Mouse (Mus musculus): ENCODE results near the gene Ppp1r1b. TPM values are rescaled to one million over a fixed set of nuclear protein-coding genes. Genes with fewer than 3 reads are reported as not detected.

Gene Ppp1r1b
- polyA plus RNA-seq, 1 experiment = not detected

DNA sequence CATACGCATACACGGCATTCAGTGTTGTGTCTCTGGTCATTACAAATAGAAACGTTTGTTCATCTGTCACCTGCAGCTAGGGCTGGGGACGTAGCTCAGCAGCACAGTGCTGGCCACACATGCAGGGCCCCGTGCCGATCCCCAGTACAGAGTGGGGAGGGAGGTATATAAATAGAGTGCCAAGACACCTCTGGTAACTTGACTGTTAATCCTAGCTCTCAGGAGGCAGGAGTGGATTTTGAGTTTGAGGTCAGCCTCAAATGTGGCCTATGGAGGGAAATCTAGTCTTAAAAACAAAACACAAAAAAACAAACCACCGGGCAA, 19.6 kb downstream of the Ppp1r1b start:
- no peak for TF ChIP-seq POLR2A (IDR thresholded peaks at IDR 0.05; ENCODE audit: borderline replicate concordance, control insufficient read depth, low read depth, low read length)
- TF ChIP-seq CTCF (IDR thresholded peaks at IDR 0.05; ENCODE audit: control insufficient read depth, insufficient read depth, low read length) = no peak
- Histone ChIP-seq H3K27ac (ENCODE audit: control insufficient read depth, insufficient read depth, low read depth, low read length, poor library complexity) (no peak overlapping the region), H3K4me1 (ENCODE audit: control insufficient read depth, insufficient read depth, low read length) (peaks cover 4% of the 10 kb centered on the region; the same call in 1 of the 2 replicates), H3K4me3 (replicated peaks; ENCODE audit: control insufficient read depth, low read depth, low read length) (no peak overlapping the region)
- whole genome bisulfite sequencing = 60% methylated on average over 7 of the region's 7 CpGs

DNA sequence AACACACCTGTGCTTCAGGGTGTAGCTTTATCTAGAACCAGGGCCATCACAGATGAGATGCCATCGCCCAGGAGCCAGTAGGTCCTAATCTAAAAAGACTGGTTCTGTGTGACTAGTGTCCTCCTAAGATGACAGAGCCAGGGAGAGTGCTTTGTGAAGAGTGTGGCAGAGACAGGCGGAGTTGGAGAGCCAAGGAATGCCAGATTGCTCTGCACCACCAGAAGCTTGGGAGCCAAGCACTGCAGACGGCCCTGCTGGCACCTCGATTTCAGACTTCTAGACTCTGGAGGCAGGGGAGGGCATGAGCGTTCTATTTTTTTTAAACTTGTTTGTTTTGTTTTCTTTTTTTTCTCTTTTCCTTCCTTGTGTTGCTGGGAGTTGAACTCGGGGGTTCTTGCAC, 21.1 kb downstream of the Ppp1r1b start:
- 71% methylated on average over 6 of the region's 6 CpGs for WGBS
- no peak overlapping the region for H3K4me3 ChIP-seq (replicated peaks; ENCODE audit: control insufficient read depth, low read depth, low read length)
- H3K27ac ChIP-seq (ENCODE audit: control insufficient read depth, insufficient read depth, low read depth, low read length, poor library complexity) = no peak overlapping the region
- peaks cover 4% of the 10 kb centered on the region; the same call in 1 of the 2 replicates for H3K4me1 ChIP-seq (ENCODE audit: control insufficient read depth, insufficient read depth, low read length)
- TF ChIP-seq POLR2A (IDR thresholded peaks at IDR 0.05; ENCODE audit: borderline replicate concordance, control insufficient read depth, low read depth, low read length) = no peak
- no peak for TF ChIP-seq CTCF (IDR thresholded peaks at IDR 0.05; ENCODE audit: control insufficient read depth, insufficient read depth, low read length)

DNA sequence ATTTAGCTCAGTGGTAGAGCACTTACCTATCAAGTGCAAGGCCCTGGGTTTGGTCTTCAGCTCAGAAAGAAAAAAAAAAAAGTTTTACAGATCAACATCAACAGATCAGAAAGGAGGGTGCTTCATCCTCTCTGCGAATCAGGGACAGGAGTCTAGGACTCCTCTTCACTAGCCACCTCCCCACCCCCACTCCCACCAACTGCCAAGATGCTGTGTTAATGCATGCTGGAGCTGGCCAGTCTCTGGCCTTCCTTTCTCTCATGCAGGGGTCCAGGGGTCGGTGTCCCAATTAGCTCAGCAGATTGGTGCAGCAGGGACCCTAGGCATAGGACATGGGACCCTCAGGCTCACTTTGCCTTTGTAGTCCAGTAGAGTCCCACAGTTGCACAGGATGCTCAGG, 22.4 kb downstream of the Ppp1r1b start:
- WGBS = 80% methylated on average over 2 of the region's 2 CpGs
- no peak for TF ChIP-seq POLR2A (IDR thresholded peaks at IDR 0.05; ENCODE audit: borderline replicate concordance, control insufficient read depth, low read depth, low read length)
- TF ChIP-seq CTCF (IDR thresholded peaks at IDR 0.05; ENCODE audit: control insufficient read depth, insufficient read depth, low read length) = no peak
- Histone ChIP-seq H3K4me3 (replicated peaks; ENCODE audit: control insufficient read depth, low read depth, low read length) (no peak overlapping the region), H3K4me1 (ENCODE audit: control insufficient read depth, insufficient read depth, low read length) (peaks cover 4% of the 10 kb centered on the region; the same call in 1 of the 2 replicates), H3K27ac (ENCODE audit: control insufficient read depth, insufficient read depth, low read depth, low read length, poor library complexity) (no peak overlapping the region)

DNA sequence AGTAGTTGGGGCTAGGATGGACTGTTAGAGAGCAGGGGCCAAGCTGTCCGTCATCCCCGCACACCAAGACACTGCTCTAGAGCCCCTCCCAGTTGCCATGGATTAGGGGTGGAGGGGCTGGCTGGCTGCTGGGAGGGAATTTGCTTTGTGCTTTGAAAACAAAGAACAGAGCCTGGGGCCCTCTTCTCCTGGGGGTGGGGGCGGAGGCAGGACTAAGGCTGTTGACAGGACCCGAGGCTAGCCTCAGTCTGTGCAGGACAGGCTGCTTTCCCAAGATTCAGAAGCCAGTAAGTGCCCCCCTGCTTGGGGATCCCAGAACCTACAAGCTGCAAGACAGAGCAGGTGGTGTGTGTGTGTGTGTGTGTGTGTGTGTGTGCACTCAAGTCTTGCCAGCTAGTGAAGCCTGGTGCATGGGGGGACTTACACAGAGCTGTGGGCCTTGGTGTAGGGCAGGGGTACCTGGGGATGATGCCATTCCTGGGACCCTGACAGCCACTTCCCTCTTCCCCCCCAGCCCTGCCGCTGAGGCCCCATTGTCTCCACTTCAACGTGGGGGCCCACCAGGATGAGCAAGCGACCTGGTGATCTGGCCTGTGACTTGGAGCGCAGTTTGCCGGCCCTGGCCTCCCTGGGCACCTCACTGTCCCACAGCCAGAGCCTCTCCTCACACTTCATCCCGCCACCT, 23.5 kb downstream of the Ppp1r1b start:
- Histone ChIP-seq H3K27ac (ENCODE audit: control insufficient read depth, insufficient read depth, low read depth, low read length, poor library complexity) (no peak overlapping the region), H3K4me1 (ENCODE audit: control insufficient read depth, insufficient read depth, low read length) (peaks cover 4% of the 10 kb centered on the region; the same call in 1 of the 2 replicates), H3K4me3 (replicated peaks; ENCODE audit: control insufficient read depth, low read depth, low read length) (no peak overlapping the region)
- TF ChIP-seq POLR2A (IDR thresholded peaks at IDR 0.05; ENCODE audit: borderline replicate concordance, control insufficient read depth, low read depth, low read length) (no peak), CTCF (IDR thresholded peaks at IDR 0.05; ENCODE audit: control insufficient read depth, insufficient read depth, low read length) (no peak)
- 75% methylated on average over 10 of the region's 10 CpGs for WGBS

DNA sequence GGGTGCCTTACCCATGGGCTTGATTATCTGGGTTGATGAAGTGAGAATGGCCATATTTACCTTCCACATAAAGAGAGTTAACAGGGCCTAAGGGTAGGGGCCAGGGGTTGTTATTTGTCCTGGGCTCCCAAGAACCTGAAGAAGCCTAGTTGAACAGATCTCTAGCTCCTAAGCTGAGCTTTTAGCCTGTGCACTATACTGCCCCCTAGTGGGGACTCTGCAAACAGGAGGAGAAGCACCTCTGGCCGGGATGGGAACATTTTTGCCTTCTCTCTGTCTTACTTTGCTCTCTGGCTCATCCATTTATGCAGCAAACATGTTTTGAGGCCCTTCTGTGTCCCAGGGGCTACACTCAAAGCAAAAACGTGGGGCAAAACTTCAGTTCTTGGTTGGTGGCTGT, 24.2 kb downstream of the Ppp1r1b start:
- 16% methylated on average over 2 of the region's 2 CpGs for WGBS
- Histone ChIP-seq H3K27ac (ENCODE audit: control insufficient read depth, insufficient read depth, low read depth, low read length, poor library complexity) (no peak overlapping the region), H3K4me3 (replicated peaks; ENCODE audit: control insufficient read depth, low read depth, low read length) (no peak overlapping the region), H3K4me1 (ENCODE audit: control insufficient read depth, insufficient read depth, low read length) (peaks cover 2% of the 10 kb centered on the region; the same call in 1 of the 2 replicates)
- TF ChIP-seq POLR2A (IDR thresholded peaks at IDR 0.05; ENCODE audit: borderline replicate concordance, control insufficient read depth, low read depth, low read length) (no peak), CTCF (IDR thresholded peaks at IDR 0.05; ENCODE audit: control insufficient read depth, insufficient read depth, low read length) (peak; percentile 82)

DNA sequence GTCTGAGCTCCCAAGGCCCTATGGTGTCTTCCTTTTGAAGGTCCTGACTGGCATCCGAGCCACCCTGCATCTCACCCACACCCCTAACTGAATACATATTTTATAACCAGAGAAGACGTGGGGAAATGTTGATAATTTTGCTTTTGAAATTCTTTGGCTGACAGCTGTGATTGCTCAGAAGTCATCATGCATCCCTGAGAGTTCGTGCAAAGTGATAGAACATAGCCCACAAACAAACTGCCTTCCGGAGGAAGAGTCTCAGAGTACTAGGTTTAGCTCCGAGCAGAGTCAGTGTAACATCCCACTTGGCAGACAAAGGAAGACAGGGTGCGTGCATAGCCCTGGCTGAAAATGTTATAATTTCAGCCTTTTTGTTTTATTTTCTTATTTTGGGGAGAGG, 25.0 kb downstream of the Ppp1r1b start:
- no peak for TF ChIP-seq CTCF (IDR thresholded peaks at IDR 0.05; ENCODE audit: control insufficient read depth, insufficient read depth, low read length)
- TF ChIP-seq POLR2A (IDR thresholded peaks at IDR 0.05; ENCODE audit: borderline replicate concordance, control insufficient read depth, low read depth, low read length) = no peak
- Histone ChIP-seq H3K4me3 (replicated peaks; ENCODE audit: control insufficient read depth, low read depth, low read length) (no peak overlapping the region), H3K4me1 (ENCODE audit: control insufficient read depth, insufficient read depth, low read length) (no peaks in the 10 kb centered on the region), H3K27ac (ENCODE audit: control insufficient read depth, insufficient read depth, low read depth, low read length, poor library complexity) (no peak overlapping the region)
- WGBS = 90% methylated on average over 6 of the region's 6 CpGs

DNA sequence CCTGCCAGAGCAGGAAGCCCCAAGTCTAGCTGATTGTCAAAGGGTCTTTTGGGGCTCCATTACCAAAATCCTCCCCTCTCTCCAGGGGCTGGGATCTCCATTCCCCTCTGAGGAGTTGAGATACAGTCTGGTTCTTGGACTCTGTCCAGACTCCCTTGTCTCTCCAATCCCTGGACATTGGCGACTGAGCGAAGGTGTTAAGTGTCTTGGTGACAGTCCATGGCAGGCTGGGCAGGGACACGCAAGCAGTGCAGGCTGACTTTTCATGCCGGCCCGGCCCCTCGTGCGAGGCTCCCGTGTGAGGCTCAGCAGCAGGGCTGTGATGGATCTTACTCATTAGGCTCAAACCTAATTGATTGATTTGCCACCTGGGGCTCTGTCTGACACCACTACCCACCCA, 26.1 kb downstream of the Ppp1r1b start:
- no peak overlapping the region for H3K4me3 ChIP-seq (replicated peaks; ENCODE audit: control insufficient read depth, low read depth, low read length)
- no peak overlapping the region for H3K27ac ChIP-seq (ENCODE audit: control insufficient read depth, insufficient read depth, low read depth, low read length, poor library complexity)
- H3K4me1 ChIP-seq (ENCODE audit: control insufficient read depth, insufficient read depth, low read length) = no peaks in the 10 kb centered on the region
- TF ChIP-seq CTCF (IDR thresholded peaks at IDR 0.05; ENCODE audit: control insufficient read depth, insufficient read depth, low read length) (no peak), POLR2A (IDR thresholded peaks at IDR 0.05; ENCODE audit: borderline replicate concordance, control insufficient read depth, low read depth, low read length) (no peak)
- 90% methylated on average over 8 of the region's 8 CpGs for WGBS

DNA sequence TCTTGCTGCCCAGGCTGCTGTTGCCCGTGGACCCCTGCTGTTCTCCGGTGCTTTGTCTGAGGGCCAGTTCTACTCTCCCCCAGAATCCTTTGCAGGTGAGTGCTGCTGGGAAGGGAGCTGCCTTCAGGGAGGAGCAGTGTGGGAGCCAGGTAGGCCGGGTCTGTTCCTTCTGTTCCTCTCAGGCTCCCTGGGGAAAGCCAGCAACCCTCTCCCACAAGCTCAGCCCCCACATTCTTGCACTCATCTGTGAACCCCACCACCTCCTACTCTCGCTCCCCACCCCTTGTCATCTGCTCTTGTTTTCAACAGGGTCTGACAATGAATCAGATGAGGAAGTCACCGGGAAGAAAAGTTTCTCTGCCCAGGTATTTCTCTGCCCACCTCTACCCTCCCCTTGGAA, 28.6 kb downstream of the Ppp1r1b start:
- H3K27ac ChIP-seq (ENCODE audit: control insufficient read depth, insufficient read depth, low read depth, low read length, poor library complexity) = no peak overlapping the region
- WGBS = 78% methylated on average over 5 of the region's 5 CpGs
- no peaks in the 10 kb centered on the region for H3K4me1 ChIP-seq (ENCODE audit: control insufficient read depth, insufficient read depth, low read length)
- TF ChIP-seq POLR2A (IDR thresholded peaks at IDR 0.05; ENCODE audit: borderline replicate concordance, control insufficient read depth, low read depth, low read length) = no peak
- TF ChIP-seq CTCF (IDR thresholded peaks at IDR 0.05; ENCODE audit: control insufficient read depth, insufficient read depth, low read length) = no peak
- H3K4me3 ChIP-seq (replicated peaks; ENCODE audit: control insufficient read depth, low read depth, low read length) = no peak overlapping the region

DNA sequence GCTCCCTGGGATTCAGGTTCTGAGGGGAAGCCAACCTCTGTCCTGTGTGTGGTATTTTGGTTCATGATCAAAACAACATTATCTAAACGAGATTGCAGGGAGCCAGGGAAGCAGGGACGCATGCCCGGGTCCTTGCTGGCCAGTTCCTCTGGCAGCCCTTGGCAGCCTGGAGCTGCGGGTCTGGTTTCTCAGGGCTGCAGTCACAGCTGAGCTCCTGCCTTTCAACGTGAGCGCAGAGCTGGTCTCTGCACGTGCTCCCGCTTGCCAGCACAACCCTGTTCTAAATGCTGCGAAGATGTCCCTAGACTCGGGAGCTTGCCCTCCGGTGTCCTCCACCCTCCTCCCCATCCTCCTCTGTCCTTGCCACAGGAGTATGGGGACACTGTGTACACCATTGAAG, 29.6 kb downstream of the Ppp1r1b start:
- 84% methylated on average over 11 of the region's 11 CpGs for WGBS
- H3K4me1 ChIP-seq (ENCODE audit: control insufficient read depth, insufficient read depth, low read length) = no peaks in the 10 kb centered on the region
- no peak for TF ChIP-seq CTCF (IDR thresholded peaks at IDR 0.05; ENCODE audit: control insufficient read depth, insufficient read depth, low read length)
- no peak for TF ChIP-seq POLR2A (IDR thresholded peaks at IDR 0.05; ENCODE audit: borderline replicate concordance, control insufficient read depth, low read depth, low read length)

More for the DNA sequence above, 29.6 kb downstream of the Ppp1r1b start:
- no peak overlapping the region for H3K4me3 ChIP-seq (replicated peaks; ENCODE audit: control insufficient read depth, low read depth, low read length)
- no peak overlapping the region for H3K27ac ChIP-seq (ENCODE audit: control insufficient read depth, insufficient read depth, low read depth, low read length, poor library complexity)

All from bone marrow, adult 2 months (tissue).